8 mouse cellular contexts compared by ENCODE assay signal in genomic region chr1:89015845-89016244, GRCm38 (mm10). TPM values are rescaled to one million over a fixed set of nuclear protein-coding genes. Genes with fewer than 3 reads are reported as not detected.
DNase-seq lines count a peak whose midpoint lies in the region; ATAC-seq and TF ChIP-seq lines count a peak whose summit lies in the region.
"Had no signal": no experiment of that assay in that cellular context is flagged by ENCODE, and none has a peak within 500 bp of the region (broad histone marks: within the 10 kb centered on the region; RNA-seq: fewer than 3 reads in every experiment).

No protein-coding gene starts in this region.

- no peak for TF ChIP-seq POLR2A in bone marrow macrophage, adult 2 months (IDR thresholded peaks at IDR 0.05; ENCODE audit: borderline replicate concordance, low read depth, low read length)

- no peaks in the 10 kb centered on the region for H3K9me3 ChIP-seq in kidney, postnatal 0 days (replicated peaks; ENCODE audit: low read length)
- no peaks in the 10 kb centered on the region for H3K9me3 ChIP-seq in midbrain, embryonic 10.5 days (replicated peaks)

- no peak for TF ChIP-seq CTCF in kidney, postnatal 0 days (IDR thresholded peaks at IDR 0.05; ENCODE audit: low read depth)
- no peak for TF ChIP-seq CTCF in bone marrow macrophage, adult 2 months (IDR thresholded peaks at IDR 0.05; ENCODE audit: low read depth, low read length)

- 50% methylated on average over 10 of the region's 10 CpGs for WGBS in kidney, postnatal 0 days
- WGBS in midbrain, embryonic 10.5 days: 77% methylated on average over 10 of the region's 10 CpGs

- H3K27ac ChIP-seq in kidney, postnatal 0 days: peak overlapping the region; percentile 55; the same call in 1 of the 2 replicates
- no peak overlapping the region for H3K27ac ChIP-seq in bone marrow macrophage, adult 2 months (ENCODE audit: insufficient read depth, low read depth, low read length)
- no peak overlapping the region for H3K27ac ChIP-seq in midbrain, embryonic 10.5 days (replicated peaks)
- H3K27ac ChIP-seq: hindbrain, embryonic 14.5 days had no signal

- ATAC-seq in kidney, postnatal 0 days (replicated peaks; ENCODE audit: low FRiP score, low read depth): no peak
- peak; percentile 47; the same call in 1 of the 2 replicates for ATAC-seq in monocyte, adult 5-6 weeks (replicated peaks; ENCODE audit: insufficient number of reproducible peaks, low FRiP score, low TSS enrichment, poor library complexity, severe bottlenecking)

- peaks cover 8% of the 10 kb centered on the region; the same call in 1 of the 2 replicates for H3K4me1 ChIP-seq in kidney, postnatal 0 days (replicated peaks; ENCODE audit: insufficient read depth, low read length)
- peaks cover 16% of the 10 kb centered on the region for H3K4me1 ChIP-seq in bone marrow macrophage, adult 2 months (ENCODE audit: control insufficient read depth, insufficient read depth, low read length)
- H3K4me1 ChIP-seq in midbrain, embryonic 10.5 days: peaks cover 20% of the 10 kb centered on the region

- no peaks in the 10 kb centered on the region for H3K36me3 ChIP-seq in kidney, postnatal 0 days (ENCODE audit: insufficient read depth, low read length)
- no peaks in the 10 kb centered on the region for H3K36me3 ChIP-seq in midbrain, embryonic 10.5 days

- no peaks in the 10 kb centered on the region for H3K27me3 ChIP-seq in kidney, postnatal 0 days (ENCODE audit: insufficient read depth, low read length)
- H3K27me3 ChIP-seq in midbrain, embryonic 10.5 days (ENCODE audit: low read depth, poor library complexity, severe bottlenecking): no peaks in the 10 kb centered on the region

- H3K4me2 ChIP-seq in kidney, postnatal 0 days (ENCODE audit: low read length): peak overlapping the region; percentile 17
- H3K4me2 ChIP-seq: hindbrain, embryonic 14.5 days had no signal

- no peak overlapping the region for H3K4me3 ChIP-seq in kidney, postnatal 0 days (replicated peaks; ENCODE audit: low read depth, low read length)
- H3K4me3 ChIP-seq in bone marrow macrophage, adult 2 months (ENCODE audit: insufficient read depth, low read length): peak overlapping the region; percentile 33
- H3K4me3 ChIP-seq in midbrain, embryonic 10.5 days: no peak overlapping the region

- no peak overlapping the region for H3K9ac ChIP-seq in kidney, postnatal 0 days (ENCODE audit: low read depth, low read length)
- H3K9ac ChIP-seq: hindbrain, embryonic 14.5 days had no signal

- no peak for DNase-seq in kidney, postnatal 0 days (ENCODE audit: low spot score)
- no peak for DNase-seq in kidney, postnatal 14 days
- peak; percentile 17 for DNase-seq in induced T-regulatory cell, adult 2 months (ENCODE audit: low read depth)
- no peak for DNase-seq in midbrain, embryonic 10.5 days (ENCODE audit: low spot score)
- DNase-seq in spleen, postnatal 10 days (ENCODE audit: low spot score in 2 of 2): no peak

RNA-seq across cellular contexts. Expression of gene Sh3bp4, which starts 54.4 kb away (rescaled TPM):
- polyA plus RNA-seq in kidney, postnatal 0 days (2015; fragmentation: Nextera tagmentation; extraction: Ambion mirVana): 22.7 and 24.9 TPM in 2 replicates
- 3.2 and 3.4 TPM in 2 replicates for polyA plus RNA-seq in bone marrow macrophage, adult 2 months (2012; ENCODE audit: insufficient read depth, insufficient read length, missing spikeins)
- 0.97 to 2.0 TPM (median 1.3 TPM) in 3 replicates for total RNA-seq in monocyte, adult 5-6 weeks (2017)
- polyA plus RNA-seq in midbrain, embryonic 10.5 days (2016; fragmentation: Nextera tagmentation; extraction: Ambion mirVana): 23.8 and 25.1 TPM in 2 replicates
